Mouse (Mus musculus) ovary, adult 18-20 months (tissue): Measurements from ENCODE around the gene Ybx2.
"Not testable (repeated sequence)": the region's sequence is repeated elsewhere in the genome, so short reads cannot be mapped to it uniquely, and the experiment has no call there.

Experiments used
- DNase-seq: peaks from one replicate; pipeline ENCODE4 v3.0.0; 2022; ENCODE audit warnings: low spot score, mixed read lengths

The Ybx2 gene

GRCm38 (mm10) chr11:69934681-69935080 is 915 bp upstream of the Ybx2 start:
- no peak for DNase-seq

- DNase-seq: no peak
Measured at GRCm38 (mm10) chr11:69936156-69936555, 560 bp downstream of the Ybx2 start.

DNA sequence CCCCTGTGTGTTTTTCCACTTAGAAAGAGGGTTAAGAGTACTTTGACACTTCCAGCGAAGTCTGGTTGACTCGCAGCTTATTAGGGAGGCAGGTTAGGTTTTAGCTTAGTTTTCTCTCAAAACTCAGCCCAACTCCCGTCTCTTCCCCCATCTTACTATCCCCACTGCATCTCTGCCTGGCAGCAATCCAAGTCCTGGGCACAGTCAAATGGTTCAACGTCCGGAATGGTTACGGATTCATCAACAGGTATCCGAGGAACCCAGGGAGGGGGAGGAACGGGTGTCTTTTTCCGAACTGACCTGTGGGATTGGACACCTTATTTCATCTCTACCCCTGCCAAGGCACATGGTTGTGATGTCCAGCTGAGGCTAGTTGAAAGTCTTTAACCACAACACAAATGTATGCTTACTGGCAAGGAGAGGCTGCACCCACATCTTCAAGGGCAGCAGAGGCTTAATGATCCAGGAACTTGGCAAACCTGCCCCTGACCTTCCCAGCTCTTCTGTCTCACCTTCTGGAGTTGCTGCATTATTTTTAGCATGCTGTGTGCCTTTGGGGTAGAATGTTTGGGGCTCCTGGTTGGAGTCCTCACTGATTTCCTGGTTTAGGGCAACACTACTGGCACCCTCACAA is 1.2 kb downstream of the Ybx2 start:
- no peak for DNase-seq

- no peak for DNase-seq
Measured at GRCm38 (mm10) chr11:69937385-69937784, 1.8 kb downstream of the Ybx2 start.

DNA sequence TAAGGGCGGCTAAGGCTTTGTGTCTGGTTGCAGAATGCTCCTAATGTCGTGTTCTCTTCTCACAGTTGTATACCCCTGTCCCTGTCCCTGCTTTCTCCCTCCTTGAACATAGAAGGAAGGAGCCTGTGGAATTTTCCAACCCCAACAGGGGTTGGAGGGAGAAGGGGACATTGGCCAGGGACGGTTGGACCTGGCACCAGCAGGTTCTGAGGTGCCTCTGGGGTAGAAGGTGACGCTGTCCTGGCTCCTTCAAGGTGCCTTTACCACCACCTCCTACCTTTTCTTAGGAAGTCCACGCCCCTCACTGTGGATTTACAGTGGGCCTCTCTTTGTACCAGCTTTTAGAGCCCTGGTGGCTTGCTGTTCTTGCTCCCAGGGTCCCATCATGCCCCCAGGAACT is 2.2 kb downstream of the Ybx2 start:
- DNase-seq: no peak

GRCm38 (mm10) chr11:69938401-69938979 is 2.9 kb downstream of the Ybx2 start:
- no peak for DNase-seq

DNA sequence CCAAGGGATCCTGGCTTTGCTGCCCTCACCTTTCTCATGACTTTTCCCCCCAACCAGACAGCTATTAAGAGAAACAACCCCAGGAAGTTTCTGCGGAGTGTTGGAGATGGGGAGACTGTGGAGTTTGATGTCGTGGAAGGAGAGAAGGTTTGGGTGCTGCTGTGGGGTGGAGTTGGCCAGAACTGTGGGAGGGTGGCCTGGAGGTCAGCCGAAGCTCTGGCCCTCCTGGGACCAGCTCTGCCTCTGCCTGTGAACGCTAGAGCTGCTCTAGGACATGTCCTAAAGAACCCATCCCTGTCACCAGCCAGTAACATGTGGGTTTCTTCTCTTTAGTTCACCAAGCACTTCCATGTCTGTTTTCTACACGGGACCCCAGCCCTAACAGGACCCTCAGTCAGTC is 3.6 kb downstream of the Ybx2 start:
- no peak for DNase-seq

- no peak for DNase-seq
Measured at GRCm38 (mm10) chr11:69939731-69940130, 4.1 kb downstream of the Ybx2 start.

GRCm38 (mm10) chr11:69940962-69941361 is 5.4 kb downstream of the Ybx2 start:
- DNase-seq: no peak

GRCm38 (mm10) chr11:69945216-69945615 is 9.6 kb downstream of the Ybx2 start:
- no peak for DNase-seq

DNA sequence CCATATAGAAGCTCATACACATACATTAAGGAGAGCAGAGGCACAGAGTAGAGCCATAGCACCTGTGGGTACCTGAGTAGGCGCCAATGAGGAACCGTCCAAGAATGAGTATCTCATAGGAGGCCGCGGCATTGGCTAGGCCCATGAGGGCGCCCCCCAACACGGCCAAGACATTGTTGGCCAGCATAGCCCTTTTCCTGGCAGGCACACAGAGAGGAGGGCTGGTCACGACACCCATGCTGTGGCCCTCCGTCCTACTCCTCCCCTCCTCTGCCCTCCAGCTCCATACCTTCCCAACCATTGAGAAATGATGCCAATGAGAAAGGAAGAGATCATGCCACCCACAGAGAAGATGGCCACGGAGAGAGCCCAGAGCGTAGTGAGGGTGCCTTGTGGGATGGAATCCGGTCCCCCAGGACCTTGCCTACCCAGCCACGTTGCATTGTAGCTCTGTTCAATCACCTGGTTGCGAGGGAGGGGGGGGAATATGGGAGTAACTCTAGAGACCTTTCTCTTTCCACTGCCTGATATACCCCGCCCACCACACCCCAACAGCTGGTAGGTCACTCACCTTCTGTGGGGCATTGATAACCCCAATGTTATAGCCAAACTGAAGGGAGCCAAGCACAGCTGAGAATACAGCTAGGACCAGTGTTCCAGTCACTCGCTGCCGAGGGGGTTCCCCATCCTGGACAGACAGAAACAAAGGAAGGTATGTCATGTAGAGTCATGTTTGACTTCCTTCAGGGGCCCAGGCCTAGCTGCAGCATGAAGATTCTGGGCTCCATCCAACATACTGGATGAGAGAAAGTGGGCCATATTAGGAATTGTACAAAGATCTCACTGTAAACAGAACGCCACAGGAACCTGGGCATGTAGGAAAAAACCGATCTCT is 10.6 kb downstream of the Ybx2 start:
- DNase-seq: no peak

DNA sequence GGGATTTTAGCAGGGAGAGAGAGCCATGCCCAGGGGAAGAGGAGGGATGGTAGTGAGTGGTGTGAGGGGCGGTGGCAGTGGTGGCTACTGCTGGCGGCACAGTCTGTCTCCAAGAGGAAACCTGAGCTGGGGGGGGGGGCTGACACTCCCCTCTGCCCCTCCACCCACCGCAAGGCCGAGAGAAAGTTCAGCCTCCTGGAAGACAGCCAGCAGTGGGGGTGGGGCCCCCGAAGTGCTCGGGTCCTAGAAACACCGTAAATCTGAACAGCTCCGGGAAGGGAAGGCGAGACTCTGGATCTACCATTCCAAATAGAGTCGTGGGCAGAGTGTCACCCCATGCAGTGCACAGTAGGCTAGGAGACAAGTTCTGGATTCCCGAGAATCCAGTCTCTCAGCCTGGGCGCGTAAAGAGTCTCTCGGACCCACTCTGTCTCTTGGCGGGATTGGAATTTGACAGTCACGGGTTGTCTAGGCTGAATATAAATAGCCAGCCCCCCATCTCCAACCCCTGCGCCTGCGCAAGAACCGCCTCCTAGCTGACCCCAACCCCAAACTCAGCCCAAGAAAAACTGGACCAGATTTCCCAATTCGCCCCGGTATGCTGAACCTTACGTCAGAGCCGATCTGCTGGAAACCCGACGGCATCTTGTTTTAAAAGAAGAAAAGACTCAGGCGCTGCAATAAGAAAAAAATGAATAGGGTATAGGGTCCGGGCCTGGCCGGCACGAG is 11.9 kb downstream of the Ybx2 start:
- no peak for DNase-seq

- DNase-seq: peak; percentile 81
Measured at GRCm38 (mm10) chr11:69948066-69948762, 12.6 kb downstream of the Ybx2 start, which contains the start of gene Slc2a4. Gene Slc2a4 (minus strand): TSS chr11:69948188.

- DNase-seq: peak; percentile 62
Measured at GRCm38 (mm10) chr11:69948763-69949150, 13.2 kb downstream of the Ybx2 start.

DNA sequence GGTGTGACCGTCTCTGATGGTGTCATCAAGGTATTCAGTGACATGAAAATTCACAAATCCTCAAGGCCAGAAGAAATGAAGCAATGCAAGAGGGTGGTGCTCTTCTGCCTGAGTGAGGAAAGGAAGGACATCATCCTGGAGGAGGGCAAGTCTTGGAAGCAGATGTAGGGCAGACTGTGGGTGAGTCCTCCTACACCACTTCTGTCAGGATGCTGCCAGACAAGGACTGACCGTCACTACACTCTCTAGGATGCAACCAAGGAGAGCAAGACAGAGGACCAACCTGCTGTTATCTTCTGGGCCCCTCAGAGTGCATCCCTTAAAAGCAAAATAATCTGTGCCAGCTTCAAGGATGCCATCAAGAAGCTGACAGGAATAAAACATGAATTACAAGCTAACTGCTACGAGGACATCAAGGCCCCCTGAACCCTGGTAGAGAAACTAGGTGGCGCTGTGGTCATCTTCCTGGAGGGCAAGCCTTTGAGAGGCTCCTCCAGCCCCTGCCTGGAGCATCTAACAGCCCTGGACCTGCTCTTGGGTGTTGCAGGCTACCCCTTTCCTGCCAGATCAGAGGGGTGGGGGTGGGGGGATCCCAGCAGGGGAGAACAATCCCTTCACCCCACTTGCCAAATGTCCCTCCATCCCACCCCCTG is 15.3 kb downstream of the Ybx2 start:
- DNase-seq: no peak

GRCm38 (mm10) chr11:69952274-69952673 is 16.7 kb downstream of the Ybx2 start:
- no peak for DNase-seq

GRCm38 (mm10) chr11:69953267-69953915 is 17.8 kb downstream of the Ybx2 start:
- DNase-seq: no peak

DNA sequence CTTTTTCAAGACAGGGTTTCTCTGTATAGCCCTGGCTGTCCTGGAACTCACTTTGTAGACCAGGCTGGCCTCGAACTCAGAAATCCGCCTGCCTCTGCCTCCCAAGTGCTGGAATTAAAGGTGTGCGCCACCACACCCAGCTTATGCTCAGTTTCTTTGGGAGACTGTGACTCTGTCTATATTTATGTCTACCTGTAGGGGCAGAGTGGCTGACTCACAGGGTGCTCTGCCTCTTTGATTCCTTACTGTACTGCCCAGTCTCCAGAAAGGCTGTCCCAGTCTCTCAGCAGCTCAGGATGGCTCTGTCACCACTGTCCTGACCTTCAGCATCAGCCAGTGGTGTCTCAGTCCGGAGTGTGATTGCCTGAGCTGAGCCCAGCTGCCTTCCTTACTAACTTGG is 20.0 kb downstream of the Ybx2 start:
- not testable (repeated sequence) for DNase-seq

- no peak for DNase-seq
Measured at GRCm38 (mm10) chr11:69956218-69956617, 20.6 kb downstream of the Ybx2 start.

GRCm38 (mm10) chr11:69960616-69961015 is 25.0 kb downstream of the Ybx2 start:
- DNase-seq: no peak

GRCm38 (mm10) chr11:69961841-69962240 is 26.2 kb downstream of the Ybx2 start:
- DNase-seq: no peak
